Mouse (Mus musculus) frontal cortex, postnatal 25 days (tissue): Measurements from ENCODE around the gene Rasal3.

Source experiments
- DNase-seq, 2 experiments: peaks; one replicate each; pipeline ENCODE4 v3.0.0; 2022; ENCODE audit warnings: low spot score in 2 of 2

The Rasal3 gene

DNA sequence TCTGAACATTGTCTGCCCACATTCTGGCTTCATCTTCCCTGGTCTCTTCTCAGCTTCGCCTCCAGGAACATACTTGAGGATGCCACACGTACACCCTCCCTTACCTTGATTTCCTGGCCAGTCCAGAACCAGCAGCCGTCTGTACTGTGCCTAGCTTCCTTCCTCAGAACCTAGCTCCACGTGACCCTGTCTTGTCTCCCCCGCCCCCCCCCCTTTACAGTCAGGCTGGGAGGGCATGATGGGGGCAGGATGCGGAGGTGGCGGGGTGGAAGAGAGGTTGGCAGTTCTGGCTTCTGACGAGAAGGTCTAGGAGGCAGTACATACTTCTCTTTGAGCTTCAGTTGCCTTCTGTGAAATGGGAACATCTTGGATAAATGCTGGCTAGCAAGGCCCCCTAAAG, at the start of gene Rasal3:
Rasal3 (minus strand) TSS at position 167 of the 400 bp plus-strand sequence.
- DNase-seq: no peak

GRCm38 (mm10) chr17:32452482-32452881, 49.1 kb upstream of the Rasal3 start, which contains the start of gene Cyp4f39:
Gene Cyp4f39 (plus strand): TSS chr17:32452723.
- DNase-seq: no peak

GRCm38 (mm10) chr17:32450844-32451537, 47.6 kb upstream of the Rasal3 start:
- no peak for DNase-seq

DNA sequence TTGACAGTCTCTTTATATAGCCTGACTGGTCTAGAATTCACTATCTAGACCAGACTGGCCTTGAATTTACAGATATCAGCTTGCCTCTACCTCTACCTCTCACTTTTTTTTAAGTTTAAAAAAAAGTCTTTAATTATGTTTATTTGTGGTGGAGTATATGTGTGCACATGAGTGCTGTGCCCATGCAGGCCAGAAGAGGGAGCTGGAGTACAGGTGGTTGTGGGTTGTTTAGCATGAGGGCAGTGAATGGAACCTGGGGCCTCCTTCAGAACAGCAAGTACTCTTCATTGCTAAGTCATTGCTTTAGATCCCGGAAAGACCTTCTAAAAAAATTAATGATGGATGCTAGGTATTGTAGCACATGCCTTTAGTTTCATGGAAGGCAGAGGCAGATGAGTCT, 45.7 kb upstream of the Rasal3 start:
- DNase-seq: no peak

GRCm38 (mm10) chr17:32447195-32447594, 43.8 kb upstream of the Rasal3 start:
- no peak for DNase-seq

DNA sequence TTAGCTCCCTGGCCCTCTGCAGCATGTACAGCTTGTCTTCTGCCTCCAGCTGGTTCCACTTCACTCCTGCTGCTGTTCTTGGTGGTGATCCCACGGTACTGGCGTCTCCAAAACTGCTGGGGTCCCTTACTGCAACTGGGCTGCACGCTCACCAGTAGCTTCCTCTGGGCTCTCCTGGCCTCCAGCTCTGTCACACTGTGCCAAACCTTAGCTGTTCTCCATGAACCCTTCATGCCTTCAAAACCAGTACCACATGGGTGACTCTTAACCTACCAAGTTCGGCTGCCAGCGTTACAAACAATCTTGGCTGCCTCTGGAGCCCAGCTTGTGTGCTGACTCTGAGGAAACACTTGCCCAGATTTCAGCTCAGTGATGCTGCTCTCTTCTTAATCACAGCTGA, 41.6 kb upstream of the Rasal3 start:
- DNase-seq: no peak

GRCm38 (mm10) chr17:32443245-32443644, 39.9 kb upstream of the Rasal3 start:
- no peak for DNase-seq

GRCm38 (mm10) chr17:32437106-32437505, 33.7 kb upstream of the Rasal3 start:
- no peak for DNase-seq

- DNase-seq: no peak
Measured at GRCm38 (mm10) chr17:32435151-32435550, 31.8 kb upstream of the Rasal3 start.

GRCm38 (mm10) chr17:32434324-32434723, 30.9 kb upstream of the Rasal3 start:
- no peak for DNase-seq

DNA sequence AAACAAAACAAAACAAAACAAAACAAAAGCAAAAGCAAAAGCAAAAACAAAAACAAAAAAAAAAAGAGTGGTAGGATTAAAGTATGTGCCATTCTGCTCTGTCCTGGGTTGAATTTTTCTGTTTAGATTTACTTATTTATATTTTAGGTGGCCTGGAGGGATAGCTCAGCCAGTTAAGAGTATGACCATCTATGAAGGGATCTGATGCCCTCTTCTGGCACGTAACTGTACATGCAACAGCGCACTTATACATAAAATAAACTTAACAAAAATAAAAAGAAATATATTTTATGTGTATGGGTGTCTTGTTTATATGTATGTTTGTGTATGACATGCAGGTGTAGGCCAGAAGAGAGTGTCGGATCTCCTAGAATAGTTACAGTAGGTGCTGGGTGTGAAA, 28.6 kb upstream of the Rasal3 start:
- no peak for DNase-seq

GRCm38 (mm10) chr17:32426610-32427009, 23.2 kb upstream of the Rasal3 start:
- no peak for DNase-seq

DNA sequence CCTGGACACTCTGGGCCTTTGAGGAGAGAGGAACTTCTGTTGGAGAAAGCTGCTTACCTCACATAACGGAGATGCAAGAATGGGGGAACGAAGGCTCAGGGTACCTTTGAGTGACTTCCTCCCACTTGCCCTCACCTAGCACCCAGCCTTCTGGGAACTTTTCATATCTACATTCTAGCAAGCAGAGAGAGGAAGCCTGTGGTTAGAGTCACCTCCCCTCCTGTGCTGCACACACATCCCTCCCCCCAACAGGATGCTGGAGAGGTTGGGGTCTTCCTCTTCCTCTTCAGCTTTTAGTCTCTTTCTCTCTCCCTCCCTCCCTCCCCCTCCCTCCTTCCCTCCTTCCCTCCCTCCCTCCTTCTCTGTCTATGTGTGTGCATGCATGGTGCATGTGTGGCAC, 20.7 kb upstream of the Rasal3 start, which contains the start of gene Pglyrp2:
Pglyrp2 (minus strand) TSS at position 134 of the 400 bp plus-strand sequence.
- no peak for DNase-seq

DNA sequence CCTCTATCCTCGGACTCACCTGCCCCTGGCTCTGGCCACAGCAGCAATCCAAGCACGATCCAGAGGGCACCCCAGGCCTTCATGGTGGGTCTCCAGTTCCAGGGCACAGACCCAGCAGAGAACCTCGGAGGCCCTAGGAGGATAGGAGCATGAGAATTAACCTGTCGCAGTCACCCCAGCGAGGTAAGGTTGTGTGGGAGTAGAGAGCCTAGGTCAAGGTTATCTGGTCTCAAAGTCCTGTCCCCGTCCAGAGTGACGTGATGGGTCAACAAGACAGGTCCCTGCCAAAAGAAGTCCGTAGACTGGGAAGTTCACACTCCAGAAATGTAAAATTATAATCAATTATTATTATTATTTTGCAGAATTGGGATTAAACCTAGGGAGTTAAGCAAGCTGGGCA, 17.4 kb upstream of the Rasal3 start:
- no peak for DNase-seq

DNA sequence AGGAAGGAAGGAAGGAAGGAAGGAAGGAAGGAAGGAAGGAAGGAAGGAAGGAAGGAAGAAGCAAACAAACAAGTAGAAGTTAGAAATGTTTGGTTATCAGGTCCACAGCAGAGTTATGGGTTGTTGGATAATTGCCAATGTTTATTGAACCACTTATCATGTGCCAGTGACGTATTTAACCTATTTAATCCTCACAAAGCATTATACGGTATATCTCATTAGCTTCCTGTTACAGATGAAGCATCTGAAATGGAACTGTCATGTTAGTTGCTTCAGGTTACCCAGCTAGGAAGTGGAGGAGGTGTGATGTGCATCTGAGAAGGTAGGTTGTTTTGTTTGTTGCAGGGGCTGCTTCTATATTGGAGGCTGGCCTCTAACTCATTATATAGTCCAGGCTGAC, 16.6 kb upstream of the Rasal3 start:
- no peak for DNase-seq

DNA sequence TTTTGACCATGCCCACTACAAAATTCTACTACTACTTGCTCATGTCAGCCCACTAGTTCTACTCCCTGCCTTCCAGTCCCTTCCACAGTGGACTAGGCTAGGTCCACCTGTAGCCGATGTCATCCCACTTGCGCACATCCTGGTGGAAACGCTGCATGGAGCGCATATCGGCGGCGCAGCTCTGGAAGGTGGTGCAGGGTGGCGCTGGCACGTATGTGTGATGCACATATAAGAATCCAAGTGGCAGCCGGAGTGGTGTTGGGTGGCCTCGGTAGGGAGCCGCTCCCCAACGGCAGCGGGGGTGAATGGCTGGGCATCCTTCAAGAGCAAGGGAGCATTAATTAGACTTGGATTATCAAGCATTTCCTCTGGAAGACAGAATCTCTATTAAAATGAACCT, 13.4 kb upstream of the Rasal3 start:
- no peak for DNase-seq

DNA sequence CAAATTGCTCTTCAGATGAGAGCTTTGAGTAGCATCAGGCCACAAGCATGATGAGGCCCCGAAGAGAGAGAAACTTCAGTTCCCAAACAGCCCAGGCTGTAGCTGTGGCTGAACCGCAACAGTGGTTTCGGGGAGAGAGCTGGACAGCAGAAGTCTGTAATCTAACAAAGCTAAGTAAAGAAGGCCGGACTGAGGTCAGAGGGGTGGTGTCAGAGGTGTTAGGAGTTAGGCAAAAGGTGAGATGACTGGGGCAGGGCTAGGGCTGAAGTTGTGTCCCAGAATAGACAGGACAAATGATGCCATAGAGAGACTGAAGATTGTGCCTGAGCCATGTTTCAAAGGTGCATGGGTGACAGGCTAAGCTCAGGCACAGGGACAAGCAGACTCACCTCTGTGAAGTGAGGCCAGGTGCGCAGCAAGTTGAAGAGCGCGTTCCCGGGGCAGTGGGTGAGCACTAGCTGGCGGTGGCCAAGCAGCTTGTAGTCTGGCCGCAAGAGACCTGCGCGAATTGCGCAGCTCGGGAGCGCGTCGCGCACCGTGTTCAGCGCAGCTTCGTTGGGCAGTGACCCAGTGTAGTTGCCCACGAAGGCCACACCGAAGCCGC, 12.1 kb upstream of the Rasal3 start:
- DNase-seq: no peak

- DNase-seq: no peak
Measured at GRCm38 (mm10) chr17:32411898-32412297, 8.5 kb upstream of the Rasal3 start.

DNA sequence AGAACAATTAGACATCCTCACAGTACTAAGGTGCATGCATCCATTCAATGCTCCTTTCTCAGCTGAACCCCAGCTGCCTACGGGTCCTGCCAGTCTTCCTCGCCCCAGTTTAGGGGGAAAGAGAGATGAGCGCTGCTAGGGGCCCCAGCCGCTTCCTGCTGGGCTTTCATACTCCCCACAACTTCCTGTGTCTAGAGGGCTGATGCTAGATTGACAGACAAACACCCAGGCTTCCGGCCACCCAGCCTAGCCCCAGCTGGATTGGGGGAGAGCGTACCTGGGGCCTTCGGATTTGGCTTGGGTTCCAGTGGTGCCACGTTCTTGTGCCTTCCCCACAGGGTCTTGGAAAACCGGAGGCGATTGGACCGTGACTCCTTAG, 615 bp downstream of the Rasal3 start:
- no peak for DNase-seq

DNA sequence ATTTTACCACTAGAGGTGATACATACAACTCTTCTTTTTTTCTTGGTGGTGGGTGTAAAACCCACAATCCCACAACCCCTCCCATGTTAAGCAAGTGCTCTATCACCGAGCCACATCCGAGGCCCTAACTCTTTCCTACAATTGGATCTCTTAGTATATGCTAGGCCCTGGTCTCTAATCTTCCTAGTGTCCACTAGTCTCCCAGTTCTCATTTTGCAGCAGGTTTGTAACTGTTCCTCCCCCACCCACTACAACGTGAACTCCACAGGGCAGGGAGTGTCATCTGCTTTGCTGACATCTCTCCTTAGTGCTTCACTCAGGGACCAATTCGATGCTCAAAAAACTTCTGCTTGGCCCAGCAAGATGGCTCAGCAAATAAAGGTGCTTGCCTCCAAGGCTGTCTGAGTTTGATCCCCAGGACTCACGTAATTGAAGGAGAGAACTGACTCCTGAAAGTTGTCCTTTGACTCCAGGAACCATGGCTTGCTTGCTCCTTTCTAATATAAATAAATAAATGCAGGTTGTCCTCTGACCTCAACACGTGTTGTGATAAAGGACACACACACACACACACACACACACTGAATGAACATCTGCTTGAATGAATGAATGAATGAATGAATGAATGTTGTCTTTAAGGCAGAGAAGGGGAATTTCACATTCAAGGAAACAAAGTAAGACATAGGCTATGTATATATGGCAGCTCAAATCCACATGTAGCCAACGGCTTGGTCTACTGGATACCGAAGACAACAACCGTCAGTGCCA, 1.2 kb downstream of the Rasal3 start:
- no peak for DNase-seq

DNA sequence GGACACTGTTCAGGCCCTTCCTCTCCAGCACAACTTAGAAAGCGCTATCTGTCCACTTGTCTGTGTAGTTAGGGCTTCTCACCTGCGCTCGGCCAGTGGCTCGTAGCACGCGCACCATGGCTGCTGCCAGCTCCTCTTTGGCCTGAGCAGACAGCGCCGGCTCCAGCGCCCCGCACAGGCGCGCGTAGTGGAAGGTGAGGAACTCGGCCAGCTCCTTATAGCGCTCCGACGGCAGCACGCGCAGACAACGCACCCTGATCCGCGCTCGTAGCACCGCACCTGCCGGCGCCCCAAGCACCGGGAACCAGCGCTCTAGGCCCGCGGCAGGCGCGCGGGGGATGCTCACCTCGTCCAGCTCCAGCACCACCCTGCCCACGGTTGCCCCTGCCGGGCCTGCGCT, 7.1 kb downstream of the Rasal3 start:
- no peak for DNase-seq

DNA sequence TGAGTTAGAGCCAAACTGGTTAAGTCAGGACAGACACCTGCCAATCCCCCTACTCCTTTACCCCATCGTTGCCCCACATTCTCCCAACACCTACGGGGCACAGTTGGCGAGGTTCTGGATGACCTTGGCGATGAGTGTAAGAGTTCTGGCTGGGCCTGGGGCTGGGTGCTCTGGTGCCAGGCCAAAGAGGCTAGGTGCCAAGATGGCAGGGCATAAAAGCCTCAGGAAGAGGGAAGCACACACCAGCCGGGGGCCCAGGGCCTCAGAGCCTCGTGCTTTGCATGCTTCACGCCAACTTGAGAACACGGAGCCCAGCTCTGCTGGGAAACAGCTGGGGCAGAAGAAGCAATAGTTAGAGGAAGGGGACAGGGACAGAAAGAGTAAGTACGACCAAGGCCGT, 9.4 kb downstream of the Rasal3 start:
- DNase-seq: no peak

- peak; percentile 85 to 86 for DNase-seq
Measured at GRCm38 (mm10) chr17:32389101-32389659, 14.2 kb downstream of the Rasal3 start, which contains the start of gene Wiz. Gene Wiz (minus strand): TSS chr17:32389439.
